Mouse (Mus musculus): ENCODE measurements around the gene Mrps21.

DNA sequence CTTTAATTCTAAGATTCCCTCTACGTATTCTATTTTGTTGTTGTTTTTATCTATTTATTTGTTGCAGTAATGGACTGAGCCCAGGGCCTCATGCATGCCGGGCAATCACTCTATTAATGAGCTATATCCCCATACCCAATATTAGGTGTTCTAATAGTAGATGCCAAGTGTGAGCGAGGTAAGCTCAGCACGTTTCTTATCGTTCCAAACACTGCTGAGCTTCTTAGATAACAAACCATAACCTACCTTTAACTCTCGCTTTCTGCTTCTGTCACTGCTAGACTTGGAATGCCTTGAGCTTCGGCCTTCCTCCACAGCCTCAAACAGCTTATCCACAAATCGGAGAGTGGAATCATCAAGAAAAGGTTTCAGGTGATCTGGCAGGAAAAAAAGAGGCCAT, 20.0 kb downstream of the Mrps21 start:
- TF ChIP-seq CTCF (IDR thresholded peaks at IDR 0.05; ENCODE audit: low read depth) (no peak), EP300 (optimal IDR thresholded peaks at IDR 0.05) (no peak)

All from stomach, postnatal 0 days (tissue).